Mouse (Mus musculus) bone marrow macrophage, adult 2 months (primary cell): Measurements from ENCODE around the gene Apod.

Source experiments
- CTCF ChIP-seq: IDR thresholded peaks from 2 replicates; pipeline ENCODE4 v1.5.1; 2012; ENCODE audit warnings: low read depth, mild to moderate bottlenecking, low read length, moderate library complexity
- POLR2A ChIP-seq: IDR thresholded peaks from 2 replicates; pipeline ENCODE4 v1.6.1; 2012; ENCODE audit warnings: mild to moderate bottlenecking, low read depth, low read length, borderline replicate concordance

DNA sequence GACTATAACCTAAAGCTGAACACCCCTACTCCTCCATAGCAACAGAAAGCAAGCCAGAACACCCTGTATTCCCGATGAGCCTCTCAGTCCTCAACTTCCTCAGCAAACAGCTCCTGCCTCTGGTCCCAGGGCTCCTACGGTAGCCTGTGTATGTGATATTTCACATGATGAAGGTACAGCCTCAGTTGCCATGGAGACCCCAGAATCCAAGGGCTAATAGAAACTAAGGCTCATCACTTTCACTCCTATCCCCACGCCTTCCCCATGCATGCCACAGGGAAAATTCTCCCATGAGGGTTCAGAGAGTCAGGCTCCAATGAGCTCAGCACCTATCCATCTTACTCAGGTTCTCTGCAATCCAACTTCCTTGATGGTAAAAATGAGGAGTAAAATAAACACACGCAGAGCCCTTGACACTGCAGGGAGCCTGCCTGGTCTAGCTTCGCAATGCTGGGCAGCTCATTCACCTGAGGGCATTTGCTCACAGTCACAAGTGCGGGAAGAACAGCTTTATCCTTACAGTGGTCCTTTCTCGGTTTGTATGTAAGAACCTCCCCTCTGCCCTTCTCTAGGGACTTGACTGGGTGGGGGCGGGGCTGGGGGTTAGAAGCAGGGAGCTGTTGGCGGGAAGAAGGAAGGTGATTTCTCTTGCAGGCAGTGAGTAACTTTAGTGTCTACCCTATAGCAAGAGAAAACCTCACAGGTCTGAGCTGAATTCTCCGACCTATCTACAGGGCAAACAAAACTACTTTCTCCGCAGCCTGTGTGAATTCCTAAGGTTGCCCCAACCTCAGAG lies 15.2 kb downstream of the Apod start:
- no peak for TF ChIP-seq POLR2A
- no peak for TF ChIP-seq CTCF
